Mouse (Mus musculus) gastrocnemius, adult 8-10 months (tissue): ENCODE measurements at regions not wholly inside any gene's neighbourhood (a gene's known extent, or its start where the extent isn't known, plus 50 kb on each side); places are given as distances from the start of the nearest gene placed in this dataset.

Experiments
- DNase-seq, 2 experiments: peaks; one replicate each; pipeline ENCODE4 v3.0.0; 2022; ENCODE audit warnings: low spot score in 2 of 2

GRCm38 (mm10) chr19:32939692-32940091 is 182.4 kb downstream of the Pten start:
- DNase-seq, result no peak

- DNase-seq, result no peak
These were observed 183.5 kb downstream of the Pten start for GRCm38 (mm10) chr19:32940806-32941205.

- no peak for DNase-seq
These were observed 186.4 kb downstream of the Pten start for GRCm38 (mm10) chr19:32943594-32944230.

- DNase-seq, result no peak
These were observed 190.0 kb downstream of the Pten start for GRCm38 (mm10) chr19:32947081-32947855.

GRCm38 (mm10) chr19:32950252-32950651 is 193.0 kb downstream of the Pten start:
- no peak for DNase-seq

GRCm38 (mm10) chr19:32950794-32951193 is 193.5 kb downstream of the Pten start:
- no peak for DNase-seq

GRCm38 (mm10) chr19:32952425-32952824 is 195.1 kb downstream of the Pten start:
- no peak for DNase-seq

- no peak for DNase-seq
These were observed 195.8 kb downstream of the Pten start for GRCm38 (mm10) chr19:32952928-32953687.

- peak in 1 of 2 experiments; percentile 14 for DNase-seq
These were observed 196.8 kb downstream of the Pten start for GRCm38 (mm10) chr19:32954001-32954605.

GRCm38 (mm10) chr19:32954942-32955341 is 197.6 kb downstream of the Pten start:
- no peak for DNase-seq

GRCm38 (mm10) chr19:32956143-32956915 is 199.0 kb downstream of the Pten start:
- no peak for DNase-seq

- DNase-seq, result no peak
These were observed 199.7 kb downstream of the Pten start for GRCm38 (mm10) chr19:32956916-32957558.

GRCm38 (mm10) chr19:32958276-32958675 is 201.0 kb downstream of the Pten start:
- DNase-seq, result no peak

- DNase-seq, result no peak
These were observed 201.5 kb downstream of the Pten start for GRCm38 (mm10) chr19:32958791-32959190.

- DNase-seq, result no peak
These were observed 202.5 kb downstream of the Pten start for GRCm38 (mm10) chr19:32959844-32960195.

- DNase-seq, result no peak
These were observed 203.1 kb downstream of the Pten start for GRCm38 (mm10) chr19:32960196-32960947.

GRCm38 (mm10) chr19:32961525-32961924 is 204.2 kb downstream of the Pten start:
- no peak for DNase-seq

- DNase-seq, result no peak
These were observed 206.7 kb downstream of the Pten start for GRCm38 (mm10) chr19:32963983-32964382.

- no peak for DNase-seq
These were observed 208.2 kb downstream of the Pten start for GRCm38 (mm10) chr19:32965488-32965887.

- DNase-seq, result no peak
These were observed 212.0 kb downstream of the Pten start for GRCm38 (mm10) chr19:32969213-32969776.
